Mouse (Mus musculus): ENCODE measurements around the gene Abcb5. TPM values are rescaled to one million over a fixed set of nuclear protein-coding genes. Genes with fewer than 3 reads are reported as not detected.
A peak's percentile ranks its signal among the peaks of the same experiment; 100 is the strongest.

Abcb5 gene
- total and polyA plus RNA-seq, 2 experiments from 2014 or later, result not detected

DNA sequence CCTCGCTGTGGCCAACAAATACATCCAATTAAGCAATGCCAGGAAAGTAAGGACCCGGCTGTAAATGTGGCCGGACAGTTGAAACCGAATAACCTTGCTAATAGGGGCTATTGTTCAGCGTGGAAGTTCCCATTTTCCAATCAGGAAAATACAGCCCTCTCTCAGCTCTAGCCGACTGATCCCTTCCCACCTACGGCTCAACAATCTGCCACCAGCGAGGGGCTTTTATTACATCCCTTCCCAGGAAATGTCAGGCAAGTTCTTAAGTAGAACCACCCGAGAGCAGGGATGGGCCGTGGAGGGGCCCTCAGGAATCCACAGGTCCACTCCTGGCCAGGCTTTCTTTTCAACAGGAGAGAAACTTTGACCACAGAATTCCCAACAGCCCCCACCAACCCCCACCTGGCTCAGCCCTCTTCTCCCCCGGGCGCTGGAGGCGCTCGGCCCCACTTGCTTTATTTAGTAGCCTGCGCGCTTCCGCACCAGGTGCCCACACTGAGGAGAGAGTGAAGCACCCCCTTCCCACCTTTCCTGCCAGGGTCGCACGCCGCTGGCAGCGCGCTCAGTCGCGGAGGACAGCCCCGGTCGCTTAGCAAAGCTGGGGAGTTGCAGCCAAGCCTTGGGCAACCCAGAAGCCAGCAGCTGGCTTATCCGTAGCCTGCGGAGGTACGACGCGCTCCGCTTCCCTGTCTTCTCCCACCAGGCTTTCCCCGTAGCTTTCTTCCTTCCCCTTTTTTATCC lies 123.4 kb downstream of the Abcb5 start:
- Histone ChIP-seq H3K27me3 (ENCODE audit: insufficient read depth, low read length) (peaks cover 82% of the 10 kb centered on the region), H3K27ac (ENCODE audit: low read depth, low read length) (no peak overlapping the region), H3K36me3 (ENCODE audit: insufficient read depth, low read length) (no peaks in the 10 kb centered on the region), H3K9me3 (ENCODE audit: low read length) (no peaks in the 10 kb centered on the region), H3K4me3 (ENCODE audit: low read depth, low read length) (no peak overlapping the region), H3K4me1 (ENCODE audit: insufficient read depth, low read length) (no peaks in the 10 kb centered on the region), H3K4me2 (ENCODE audit: low read depth, low read length, poor library complexity, severe bottlenecking) (peak overlapping the region; percentile 24; the same call in 1 of the 2 replicates), H3K9ac (replicated peaks; ENCODE audit: low read length, poor library complexity, severe bottlenecking) (no peak overlapping the region)
- TF ChIP-seq CTCF (IDR thresholded peaks at IDR 0.05), result no peak
- ATAC-seq (ENCODE audit: low FRiP score) (no peak), DNase-seq (ENCODE audit: low spot score) (no peak)
- WGBS, result 2% methylated on average over 33 of the region's 33 CpGs

DNA sequence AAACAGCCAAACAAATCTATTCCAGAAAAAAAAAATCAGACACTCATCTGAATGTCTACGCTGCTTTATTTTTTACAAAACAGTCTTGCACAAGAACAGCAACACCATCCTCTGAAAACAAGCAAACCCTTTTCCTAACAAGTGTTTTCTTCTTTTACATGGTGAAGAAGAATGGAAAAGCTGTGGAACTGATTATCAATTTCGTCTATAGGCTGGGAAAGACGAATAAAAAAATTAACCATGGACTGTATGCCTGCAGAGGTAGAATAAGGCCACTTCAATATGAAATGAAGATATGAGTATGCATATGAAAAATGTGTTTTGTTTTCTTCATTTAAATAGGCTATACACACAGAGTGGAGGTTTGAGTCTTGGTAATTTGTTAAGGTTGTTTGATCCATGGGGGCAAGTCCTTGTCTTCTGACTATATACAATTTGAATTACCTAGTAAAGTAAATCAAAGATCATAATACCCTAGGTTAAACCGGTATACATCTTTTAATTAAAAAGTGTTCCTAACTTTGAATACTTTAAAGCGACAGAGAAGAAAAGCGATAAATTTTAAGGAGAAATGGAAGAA lies 124.2 kb downstream of the Abcb5 start:
- no peak overlapping the region for H3K4me3 ChIP-seq (ENCODE audit: low read depth, low read length)
- no peak for DNase-seq (ENCODE audit: low spot score)
- no peak overlapping the region for H3K9ac ChIP-seq (replicated peaks; ENCODE audit: low read length, poor library complexity, severe bottlenecking)
- no peak for ATAC-seq (ENCODE audit: low FRiP score)
- no peak overlapping the region for H3K27ac ChIP-seq (ENCODE audit: low read depth, low read length)
- 16% methylated on average over 6 of the region's 6 CpGs for WGBS
- H3K4me2 ChIP-seq (ENCODE audit: low read depth, low read length, poor library complexity, severe bottlenecking), result no peak overlapping the region
- no peaks in the 10 kb centered on the region for H3K4me1 ChIP-seq (ENCODE audit: insufficient read depth, low read length)
- TF ChIP-seq CTCF (IDR thresholded peaks at IDR 0.05), result no peak
- H3K27me3 ChIP-seq (ENCODE audit: insufficient read depth, low read length), result peaks cover 82% of the 10 kb centered on the region
- no peaks in the 10 kb centered on the region for H3K36me3 ChIP-seq (ENCODE audit: insufficient read depth, low read length)
- H3K9me3 ChIP-seq (ENCODE audit: low read length), result no peaks in the 10 kb centered on the region

DNA sequence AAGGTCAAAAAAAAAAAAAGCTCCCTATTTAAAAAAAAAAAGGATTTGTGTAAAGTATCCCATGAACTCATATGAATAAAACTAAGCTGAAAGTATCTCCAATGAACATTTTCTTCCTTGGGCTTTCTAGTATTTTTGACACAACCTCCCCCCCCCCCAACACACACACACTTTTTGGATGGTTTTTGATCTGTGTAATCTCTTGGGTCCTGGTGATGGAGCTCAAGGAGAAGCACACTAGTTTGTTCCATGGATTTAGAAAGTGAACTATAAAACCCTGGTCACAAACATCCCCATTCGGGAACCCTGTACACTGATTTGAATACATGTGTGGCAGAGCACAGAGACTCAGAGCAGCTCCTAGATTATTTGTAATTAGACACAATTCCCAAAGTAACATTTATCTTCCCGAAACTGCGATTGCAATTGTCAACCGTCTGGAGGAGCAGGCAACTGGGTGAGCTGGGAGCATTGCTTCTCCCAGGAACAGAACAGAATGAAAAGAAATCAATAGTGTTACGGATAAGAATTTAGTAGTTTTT lies 124.8 kb downstream of the Abcb5 start:
- no peak for DNase-seq (ENCODE audit: low spot score)
- H3K27me3 ChIP-seq (ENCODE audit: insufficient read depth, low read length), result peaks cover 82% of the 10 kb centered on the region
- ATAC-seq (ENCODE audit: low FRiP score), result no peak

DNA sequence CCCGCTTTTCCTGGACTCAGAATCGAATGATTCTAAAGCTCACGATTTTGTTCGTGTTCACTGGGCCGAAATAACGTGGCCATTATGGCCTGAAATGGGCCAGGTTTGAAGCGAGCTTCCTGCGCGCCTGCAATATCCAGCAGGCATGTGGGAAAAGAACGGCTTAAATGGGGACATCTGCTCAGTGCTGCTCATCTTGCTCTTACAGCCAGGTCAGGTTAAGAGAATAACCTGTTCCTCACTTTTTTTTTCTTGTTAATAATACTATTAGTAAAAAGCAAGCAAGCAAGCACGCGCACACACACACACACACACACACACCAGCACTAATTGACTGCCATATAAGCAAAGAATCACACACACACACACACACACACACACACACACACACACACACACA lies 125.4 kb downstream of the Abcb5 start:
- WGBS, result 5% methylated on average over 12 of the region's 12 CpGs
- Histone ChIP-seq H3K9ac (replicated peaks; ENCODE audit: low read length, poor library complexity, severe bottlenecking) (no peak overlapping the region), H3K4me2 (ENCODE audit: low read depth, low read length, poor library complexity, severe bottlenecking) (no peak overlapping the region), H3K4me3 (ENCODE audit: low read depth, low read length) (no peak overlapping the region), H3K9me3 (ENCODE audit: low read length) (no peaks in the 10 kb centered on the region), H3K27me3 (ENCODE audit: insufficient read depth, low read length) (peaks cover 82% of the 10 kb centered on the region), H3K36me3 (ENCODE audit: insufficient read depth, low read length) (no peaks in the 10 kb centered on the region), H3K27ac (ENCODE audit: low read depth, low read length) (no peak overlapping the region), H3K4me1 (ENCODE audit: insufficient read depth, low read length) (no peaks in the 10 kb centered on the region)
- TF ChIP-seq CTCF (IDR thresholded peaks at IDR 0.05), result no peak
- DNase-seq (ENCODE audit: low spot score), result no peak
- no peak for ATAC-seq (ENCODE audit: low FRiP score)

More for the DNA sequence above, 124.8 kb downstream of the Abcb5 start:
- H3K36me3 ChIP-seq (ENCODE audit: insufficient read depth, low read length), result no peaks in the 10 kb centered on the region
- H3K9me3 ChIP-seq (ENCODE audit: low read length), result no peaks in the 10 kb centered on the region
- no peak for TF ChIP-seq CTCF (IDR thresholded peaks at IDR 0.05)
- 7% methylated on average over 5 of the region's 5 CpGs for WGBS
- no peak overlapping the region for H3K4me3 ChIP-seq (ENCODE audit: low read depth, low read length)
- no peak overlapping the region for H3K27ac ChIP-seq (ENCODE audit: low read depth, low read length)
- no peaks in the 10 kb centered on the region for H3K4me1 ChIP-seq (ENCODE audit: insufficient read depth, low read length)
- no peak overlapping the region for H3K9ac ChIP-seq (replicated peaks; ENCODE audit: low read length, poor library complexity, severe bottlenecking)
- no peak overlapping the region for H3K4me2 ChIP-seq (ENCODE audit: low read depth, low read length, poor library complexity, severe bottlenecking)

DNA sequence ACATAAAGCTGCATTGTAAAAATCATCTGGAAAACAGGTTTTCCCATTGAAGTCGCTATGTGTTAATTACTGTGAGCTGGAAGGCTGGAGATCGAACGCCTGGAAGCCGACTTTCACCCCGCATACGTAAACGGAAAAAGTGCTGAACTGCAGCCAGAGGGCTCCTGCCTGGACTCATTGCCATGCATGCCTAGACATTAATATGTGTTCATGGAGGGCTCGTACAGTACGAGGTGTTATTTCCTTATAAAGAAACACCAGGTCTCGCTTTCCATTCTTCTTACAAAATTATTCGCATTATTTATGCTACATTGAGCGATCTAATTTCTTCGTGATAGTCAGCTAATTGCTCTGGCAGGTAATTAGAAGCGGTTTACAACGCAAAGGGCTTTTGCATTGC lies 125.9 kb downstream of the Abcb5 start:
- no peaks in the 10 kb centered on the region for H3K4me1 ChIP-seq (ENCODE audit: insufficient read depth, low read length)
- no peaks in the 10 kb centered on the region for H3K36me3 ChIP-seq (ENCODE audit: insufficient read depth, low read length)
- H3K9ac ChIP-seq (replicated peaks; ENCODE audit: low read length, poor library complexity, severe bottlenecking), result no peak overlapping the region
- no peak for TF ChIP-seq CTCF (IDR thresholded peaks at IDR 0.05)
- H3K4me2 ChIP-seq (ENCODE audit: low read depth, low read length, poor library complexity, severe bottlenecking), result no peak overlapping the region
- 5% methylated on average over 15 of the region's 15 CpGs for WGBS
- no peaks in the 10 kb centered on the region for H3K9me3 ChIP-seq (ENCODE audit: low read length)
- DNase-seq (ENCODE audit: low spot score) (no peak), ATAC-seq (ENCODE audit: low FRiP score) (no peak)
- H3K27ac ChIP-seq (ENCODE audit: low read depth, low read length), result no peak overlapping the region
- H3K27me3 ChIP-seq (ENCODE audit: insufficient read depth, low read length), result peaks cover 79% of the 10 kb centered on the region
- no peak overlapping the region for H3K4me3 ChIP-seq (ENCODE audit: low read depth, low read length)

DNA sequence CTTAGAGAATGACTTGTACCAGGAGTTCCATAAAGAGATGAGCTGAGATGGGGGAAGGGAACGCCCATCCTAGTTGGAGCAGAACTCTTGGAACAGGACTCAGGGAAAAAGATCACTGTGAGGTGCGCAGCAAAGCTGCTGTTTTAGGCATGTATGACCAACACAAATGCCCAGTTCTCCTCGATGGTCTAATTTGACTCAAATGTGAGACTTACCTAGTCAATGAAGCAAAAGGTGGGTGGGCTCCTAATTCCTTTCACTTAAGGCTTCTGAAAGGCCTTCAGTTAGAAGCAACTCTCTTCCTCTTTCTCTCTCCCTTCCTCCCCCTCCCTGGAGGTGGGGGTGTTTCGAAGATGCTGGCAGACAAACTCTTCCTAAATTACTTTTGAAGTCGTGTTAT lies 126.8 kb downstream of the Abcb5 start:
- DNase-seq (ENCODE audit: low spot score) (no peak), ATAC-seq (ENCODE audit: low FRiP score) (no peak)
- no peaks in the 10 kb centered on the region for H3K9me3 ChIP-seq (ENCODE audit: low read length)
- WGBS, result 33% methylated on average over 5 of the region's 5 CpGs
- no peaks in the 10 kb centered on the region for H3K4me1 ChIP-seq (ENCODE audit: insufficient read depth, low read length)
- TF ChIP-seq CTCF (IDR thresholded peaks at IDR 0.05), result no peak
- H3K4me3 ChIP-seq (ENCODE audit: low read depth, low read length), result no peak overlapping the region
- H3K36me3 ChIP-seq (ENCODE audit: insufficient read depth, low read length), result no peaks in the 10 kb centered on the region
- peaks cover 75% of the 10 kb centered on the region for H3K27me3 ChIP-seq (ENCODE audit: insufficient read depth, low read length)
- H3K27ac ChIP-seq (ENCODE audit: low read depth, low read length), result no peak overlapping the region
- H3K4me2 ChIP-seq (ENCODE audit: low read depth, low read length, poor library complexity, severe bottlenecking), result no peak overlapping the region
- H3K9ac ChIP-seq (replicated peaks; ENCODE audit: low read length, poor library complexity, severe bottlenecking), result no peak overlapping the region

Measured in midbrain, postnatal 0 days (tissue).